Mouse (Mus musculus): ENCODE measurements at regions not wholly inside any gene's neighbourhood (a gene's known extent, or its start where the extent isn't known, plus 50 kb on each side); places are given as distances from the start of the nearest gene placed in this dataset.
A peak's percentile ranks its signal among the peaks of the same experiment; 100 is the strongest.

DNA sequence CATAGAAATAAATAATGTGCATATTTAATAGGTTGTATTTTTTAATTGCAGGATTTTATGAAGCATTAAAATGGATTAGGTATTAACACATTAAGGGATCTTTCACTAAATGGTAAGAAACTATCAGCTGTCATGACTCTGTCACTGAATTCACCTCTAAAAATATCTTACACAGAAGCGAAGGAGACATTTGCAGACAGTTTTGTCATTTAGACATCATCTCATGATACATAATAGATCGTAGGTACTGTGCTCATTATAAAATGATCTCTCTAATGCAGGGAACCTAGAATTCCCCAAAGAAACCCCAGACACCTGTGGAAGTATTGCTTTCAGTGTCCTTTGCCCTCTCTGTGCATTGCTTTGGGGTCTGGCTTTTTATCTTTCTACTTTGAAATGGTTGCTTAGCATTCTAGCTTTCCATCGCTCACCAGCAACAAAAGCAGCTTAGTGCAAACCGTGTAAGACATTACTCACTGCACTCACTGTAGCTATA lies 1270.5 kb downstream of the Olfm4 start:
- DNase-seq = no peak

DNA sequence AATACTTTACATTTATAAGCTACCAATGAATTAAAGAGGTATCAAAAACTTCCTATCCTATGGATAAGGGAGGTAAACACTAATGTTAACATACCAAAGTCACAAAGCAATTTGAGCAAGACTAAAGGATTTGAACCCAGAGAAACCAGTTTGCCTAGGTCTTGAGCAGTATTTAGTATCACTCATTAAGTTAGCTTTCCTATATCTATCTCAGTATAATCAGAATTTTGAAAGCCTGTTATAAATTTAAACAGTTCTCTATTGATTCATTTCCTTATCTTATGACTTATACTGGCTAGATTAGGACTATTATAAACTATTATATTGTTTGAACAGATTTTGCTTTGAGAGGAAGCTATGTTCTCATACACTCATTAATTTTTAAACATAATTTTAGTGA lies 1271.5 kb downstream of the Olfm4 start:
- no peak for DNase-seq

DNA sequence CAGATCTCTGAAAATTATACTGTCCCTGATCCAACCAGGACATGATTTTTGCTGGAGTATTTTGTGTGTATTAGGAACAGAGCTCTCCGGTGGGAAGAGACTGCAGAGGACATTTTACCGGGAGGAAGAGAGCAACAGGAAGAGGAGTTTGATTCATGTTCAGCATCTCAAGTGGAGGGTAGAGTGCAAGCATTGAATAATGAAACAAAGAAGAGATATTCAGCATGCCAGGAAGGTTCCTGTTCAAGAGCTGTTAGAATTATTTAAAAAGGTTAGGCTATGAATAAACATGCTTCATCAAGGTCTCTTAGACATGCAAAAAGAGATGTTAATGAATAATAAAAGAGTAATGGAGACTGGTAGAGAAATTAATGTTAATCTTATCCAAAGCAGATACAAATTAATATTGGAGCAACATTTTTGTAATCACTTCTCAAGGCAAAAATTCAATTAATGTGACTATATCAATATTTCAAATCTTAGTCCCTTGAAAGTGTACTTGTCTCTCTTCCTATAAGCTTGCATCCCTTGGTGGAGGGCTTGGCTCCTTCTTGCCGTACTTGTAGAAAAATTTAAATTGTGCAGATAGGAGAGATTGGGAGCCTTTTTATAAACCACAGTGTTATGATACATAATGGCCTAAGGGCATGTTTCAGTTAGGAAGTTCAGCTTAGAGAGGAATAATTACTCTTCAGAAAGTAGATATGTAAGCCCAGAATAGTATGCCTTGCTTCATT lies 1283.9 kb downstream of the Olfm4 start:
- no peak for DNase-seq

DNA sequence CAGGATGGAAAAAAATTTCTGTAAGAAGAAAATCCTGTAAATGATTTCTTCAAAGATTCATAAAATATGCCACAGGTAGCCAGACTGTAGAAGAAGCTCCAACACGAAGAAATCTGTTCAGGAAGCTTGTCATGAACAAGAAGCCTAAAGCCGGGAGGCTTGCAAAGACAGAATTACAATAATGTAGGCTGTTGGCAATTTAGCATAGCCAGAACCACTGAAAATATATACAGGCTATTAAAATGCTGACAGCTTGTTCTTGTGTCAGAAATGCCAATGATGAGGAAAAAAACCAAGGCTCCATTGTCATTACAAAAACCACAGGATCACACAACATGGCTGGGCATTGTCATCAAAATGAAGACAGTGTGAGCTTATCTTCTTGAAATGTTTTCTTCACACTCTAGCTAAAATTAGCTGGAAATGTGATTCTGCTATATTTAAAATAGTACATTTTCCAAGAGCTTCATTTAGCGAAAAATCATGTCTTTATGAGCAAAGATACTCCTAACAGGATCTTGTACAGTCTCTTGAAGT lies 1303.7 kb downstream of the Olfm4 start:
- DNase-seq = no peak

DNA sequence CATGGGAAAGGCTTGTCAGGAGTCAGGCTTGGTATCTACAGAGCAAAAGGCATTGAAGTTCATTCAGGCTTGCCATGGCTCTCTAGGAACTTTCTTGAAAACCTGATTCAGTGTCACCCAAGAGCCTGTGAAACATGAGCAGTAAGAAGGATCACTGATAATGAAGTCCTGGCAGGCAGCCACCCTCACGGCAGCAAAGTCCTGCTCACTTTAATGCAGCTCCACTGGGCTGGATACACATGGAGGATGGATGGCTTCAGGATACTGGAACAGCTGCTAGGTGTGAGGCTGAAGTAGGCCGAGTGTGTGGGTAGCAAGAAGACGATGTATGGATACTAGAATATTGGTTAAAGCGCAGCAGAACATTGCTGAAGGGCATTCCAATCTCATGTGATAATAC lies 1323.3 kb downstream of the Olfm4 start:
- peak in 1 of 2 experiments; percentile 2 for DNase-seq

DNA sequence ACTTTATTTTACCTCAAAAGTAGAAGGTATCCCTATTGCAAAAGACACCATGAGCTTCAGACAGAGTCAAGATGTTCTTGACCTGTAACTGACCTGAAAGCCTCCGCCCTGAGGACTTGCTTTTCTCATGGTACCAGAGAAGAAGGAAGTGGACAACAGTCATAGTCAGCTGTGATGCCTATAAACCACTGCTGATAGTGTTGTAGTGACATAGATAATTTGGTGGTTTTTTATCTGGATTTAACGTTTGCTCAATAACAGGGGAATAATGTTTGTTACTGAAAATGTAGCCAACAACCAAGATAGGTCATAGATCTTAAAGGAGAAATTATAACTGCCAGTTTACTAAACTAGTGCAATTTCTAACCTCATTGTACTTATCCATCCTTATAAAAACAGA lies 1357.2 kb downstream of the Olfm4 start:
- DNase-seq = no peak

DNA sequence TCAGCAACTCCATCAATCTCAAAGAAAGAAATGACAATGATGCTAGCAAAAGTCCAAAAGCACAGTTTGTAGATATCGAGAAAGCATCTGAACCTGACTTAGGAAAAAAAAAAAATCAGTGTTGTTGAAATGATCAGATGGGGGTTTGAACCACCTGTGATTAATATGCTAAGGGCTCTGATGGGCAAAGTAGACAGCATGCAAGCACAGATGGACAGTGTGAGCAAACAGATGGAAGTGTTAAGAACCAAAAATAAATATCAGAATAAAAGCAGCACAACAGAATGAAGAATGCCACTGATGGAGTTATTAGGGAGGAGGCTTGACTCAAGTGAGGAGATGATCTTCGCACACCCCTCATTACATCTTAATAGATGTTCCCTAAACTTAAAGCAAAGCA lies 1403.7 kb downstream of the Olfm4 start:
- peak in 1 of 2 experiments; percentile 4 for DNase-seq
